Mouse (Mus musculus) ES-Bruce4 (cell line): ENCODE measurements around the gene Platr17. TPM values are rescaled to one million over a fixed set of nuclear protein-coding genes. Genes with fewer than 3 reads are reported as not detected.

Experiments used
- H3K27ac ChIP-seq: 2 replicates; pipeline ENCODE4 v1.5.1; 2012; ENCODE audit warnings: low read length, inconsistent platforms; ENCODE audit not compliant: insufficient read depth
- H3K27me3 ChIP-seq: 2 replicates; pipeline ENCODE4 v1.6.1; 2012; ENCODE audit warnings: mild to moderate bottlenecking, low read length, inconsistent platforms; ENCODE audit not compliant: control insufficient read depth, poor library complexity, insufficient read depth, severe bottlenecking
- H3K36me3 ChIP-seq: 2 replicates; pipeline ENCODE4 v1.6.1; 2012; ENCODE audit warnings: inconsistent platforms, mild to moderate bottlenecking, low read length, moderate library complexity; ENCODE audit not compliant: control insufficient read depth, poor library complexity, insufficient read depth, severe bottlenecking
- H3K4me1 ChIP-seq: one replicate; pipeline ENCODE4 v1.8.1; 2011; ENCODE audit warnings: low read length; ENCODE audit not compliant: control insufficient read depth, insufficient read depth
- H3K4me3 ChIP-seq: 2 replicates; pipeline ENCODE4 v1.5.1; 2011; ENCODE audit warnings: low read depth, mild to moderate bottlenecking, low read length
- H3K9ac ChIP-seq: 2 replicates; pipeline ENCODE4 v1.6.1; 2012; ENCODE audit warnings: low read depth, mild to moderate bottlenecking, inconsistent platforms; ENCODE audit not compliant: poor library complexity, severe bottlenecking
- H3K9me3 ChIP-seq: replicated peaks from 2 replicates; pipeline ENCODE4 v1.6.1; 2012; ENCODE audit warnings: mild to moderate bottlenecking, low read length, inconsistent platforms; ENCODE audit not compliant: control insufficient read depth, poor library complexity, insufficient read depth, severe bottlenecking
- CTCF ChIP-seq: IDR thresholded peaks from one replicate; pipeline ENCODE4 v1.8.1; 2011; ENCODE audit warnings: low read depth, low read length
- EP300 ChIP-seq: IDR thresholded peaks from 2 replicates; pipeline ENCODE4 v1.6.1; 2011; ENCODE audit warnings: low read depth, low read length; ENCODE audit not compliant: insufficient read depth
- POLR2A ChIP-seq: IDR thresholded peaks from one replicate; pipeline ENCODE4 v1.8.1; 2011; ENCODE audit warnings: low read length; ENCODE audit not compliant: insufficient read depth
- polyA plus RNA-seq: library from polyadenylated mRNA; stranded (reverse); fragments of >200 nt; gene quantifications from 2 replicates; pipeline ENCODE4 v1.2.4, GENCODE M21; 2011; ENCODE audit warnings: low read depth; ENCODE audit not compliant: missing spikeins, insufficient read depth, insufficient read length

Platr17 gene
- polyA plus RNA-seq, 1 experiment: 16.7 TPM

DNA sequence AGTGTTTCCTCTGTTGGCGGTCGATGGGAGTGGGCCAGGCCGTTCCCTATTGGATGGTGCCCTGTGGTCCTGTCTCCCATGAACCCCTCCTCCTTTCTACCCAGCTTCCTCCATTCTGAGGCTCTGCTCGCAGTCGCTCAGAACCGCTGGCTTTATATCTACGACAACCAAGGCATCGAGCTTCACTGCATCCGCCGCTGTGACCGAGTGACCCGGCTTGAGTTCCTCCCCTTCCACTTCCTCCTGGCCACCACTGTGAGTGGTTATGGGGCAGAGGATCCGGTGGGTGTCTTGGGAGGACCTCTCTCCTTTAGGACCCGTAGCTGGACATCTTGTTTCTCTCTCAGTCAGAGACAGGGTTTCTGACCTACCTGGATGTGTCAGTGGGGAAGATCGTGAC, 38.5 kb downstream of the Platr17 start:
- TF ChIP-seq POLR2A (no peak), CTCF (no peak), EP300 (no peak)
- H3K4me3 ChIP-seq: no peak overlapping the region

GRCm38 (mm10) chr17:33947430-33948089, 42.6 kb downstream of the Platr17 start:
- H3K9ac ChIP-seq: no peak overlapping the region
- peaks cover 18% of the 10 kb centered on the region for H3K36me3 ChIP-seq
- TF ChIP-seq CTCF (no peak), POLR2A (no peak), EP300 (no peak)
- no peaks in the 10 kb centered on the region for H3K27me3 ChIP-seq
- no peaks in the 10 kb centered on the region for H3K9me3 ChIP-seq
- no peak overlapping the region for H3K4me3 ChIP-seq
- H3K4me1 ChIP-seq: no peaks in the 10 kb centered on the region
- H3K27ac ChIP-seq: no peak overlapping the region

More for the DNA sequence above, 38.5 kb downstream of the Platr17 start:
- H3K9me3 ChIP-seq: no peaks in the 10 kb centered on the region
- no peaks in the 10 kb centered on the region for H3K27me3 ChIP-seq
- H3K36me3 ChIP-seq: peaks cover 7% of the 10 kb centered on the region; the same call in 1 of the 2 replicates
- no peaks in the 10 kb centered on the region for H3K4me1 ChIP-seq
- H3K27ac ChIP-seq: no peak overlapping the region
- no peak overlapping the region for H3K9ac ChIP-seq

DNA sequence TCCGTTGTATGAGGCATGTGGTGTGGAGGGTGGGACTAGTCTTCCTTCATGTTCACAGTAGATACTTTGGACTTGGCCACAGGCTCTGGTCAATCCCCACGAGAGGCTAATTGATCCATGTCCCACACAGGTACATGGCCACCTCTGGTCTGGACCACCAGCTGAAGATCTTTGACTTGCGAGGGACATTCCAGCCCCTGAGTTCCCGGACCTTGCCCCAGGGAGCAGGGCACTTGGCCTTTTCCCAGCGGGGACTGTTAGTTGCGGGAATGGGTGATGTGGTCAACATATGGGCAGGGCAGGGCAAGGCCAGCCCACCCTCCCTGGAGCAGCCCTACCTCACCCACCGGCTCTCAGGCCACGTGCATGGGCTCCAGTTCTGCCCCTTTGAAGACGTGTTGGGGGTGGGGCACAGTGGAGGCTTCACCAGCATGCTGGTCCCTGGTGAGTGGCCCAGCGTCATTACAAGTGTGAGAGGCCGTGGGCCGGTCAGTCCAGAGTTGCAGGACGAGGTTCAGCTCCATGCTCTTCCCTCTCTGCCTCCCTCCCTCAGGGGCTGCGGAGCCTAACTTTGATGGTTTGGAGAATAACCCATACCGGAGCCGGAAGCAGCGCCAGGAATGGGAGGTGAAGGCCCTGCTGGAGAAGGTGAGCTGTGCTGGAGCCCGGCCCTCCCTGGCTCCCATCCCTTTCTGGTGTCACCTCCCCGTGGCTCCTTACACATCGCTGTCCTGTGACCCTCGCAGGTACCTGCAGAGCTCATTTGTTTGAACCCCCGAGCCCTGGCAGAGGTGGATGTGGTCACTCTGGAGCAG, 43.4 kb downstream of the Platr17 start:
- no peaks in the 10 kb centered on the region for H3K4me1 ChIP-seq
- H3K9me3 ChIP-seq: no peaks in the 10 kb centered on the region
- H3K27me3 ChIP-seq: no peaks in the 10 kb centered on the region
- H3K27ac ChIP-seq: no peak overlapping the region
- H3K9ac ChIP-seq: no peak overlapping the region
- H3K36me3 ChIP-seq: peaks cover 19% of the 10 kb centered on the region
- TF ChIP-seq POLR2A (no peak), EP300 (no peak), CTCF (no peak)
- no peak overlapping the region for H3K4me3 ChIP-seq

GRCm38 (mm10) chr17:33948905-33949537, 44.1 kb downstream of the Platr17 start:
- TF ChIP-seq EP300 (no peak), POLR2A (no peak), CTCF (no peak)
- H3K9me3 ChIP-seq: no peaks in the 10 kb centered on the region
- H3K27me3 ChIP-seq: no peaks in the 10 kb centered on the region
- H3K27ac ChIP-seq: no peak overlapping the region
- no peak overlapping the region for H3K9ac ChIP-seq
- H3K4me1 ChIP-seq: no peaks in the 10 kb centered on the region
- no peak overlapping the region for H3K4me3 ChIP-seq
- peaks cover 26% of the 10 kb centered on the region for H3K36me3 ChIP-seq

- no peaks in the 10 kb centered on the region for H3K4me1 ChIP-seq
- H3K27ac ChIP-seq: no peak overlapping the region
- H3K9ac ChIP-seq: peak overlapping the region; percentile 7; the same call in 1 of the 2 replicates
- H3K27me3 ChIP-seq: no peaks in the 10 kb centered on the region
- TF ChIP-seq CTCF (no peak), POLR2A (no peak), EP300 (no peak)
- peaks cover 37% of the 10 kb centered on the region for H3K36me3 ChIP-seq
- H3K4me3 ChIP-seq: no peak overlapping the region
- H3K9me3 ChIP-seq: no peaks in the 10 kb centered on the region
These were observed 45.2 kb downstream of the Platr17 start for GRCm38 (mm10) chr17:33950131-33950625.
